Mouse (Mus musculus) liver, embryonic 13.5 days (tissue): Measurements from ENCODE around the gene Morc1. TPM values are rescaled to one million over a fixed set of nuclear protein-coding genes. Genes with fewer than 3 reads are reported as not detected.

Experiments used
- ATAC-seq: fragments of 200-750 bp; cut with Nextera tagmentation; 2 replicates; pipeline ENCODE4 v1.8.0; 2017; ENCODE audit warnings: low read depth, mild to moderate bottlenecking, moderate number of reproducible peaks, moderate library complexity
- DNase-seq: peaks from one replicate; pipeline ENCODE4 v3.0.0; 2022
- H3K27ac ChIP-seq: fragments of 300-500 bp; sonication (generic); 2 replicates; pipeline ENCODE4 v1.5.1; 2015; ENCODE audit warnings: moderate library complexity, mild to moderate bottlenecking, inconsistent platforms
- H3K27me3 ChIP-seq: fragments of 300-500 bp; sonication (generic); 2 replicates; pipeline ENCODE4 v1.6.1; 2015; ENCODE audit warnings: mild to moderate bottlenecking, inconsistent platforms
- H3K36me3 ChIP-seq: fragments of 300-500 bp; sonication (generic); 2 replicates; pipeline ENCODE4 v1.6.1; 2015; ENCODE audit warnings: mild to moderate bottlenecking, inconsistent platforms
- H3K4me1 ChIP-seq: fragments of 300-500 bp; sonication (generic); replicated peaks from 2 replicates; pipeline ENCODE4 v1.6.1; 2015; ENCODE audit warnings: inconsistent platforms
- H3K4me2 ChIP-seq: fragments of 300-500 bp; sonication (generic); 2 replicates; pipeline ENCODE4 v1.6.1; 2015; ENCODE audit warnings: inconsistent platforms, mild to moderate bottlenecking, moderate library complexity
- H3K4me3 ChIP-seq: fragments of 300-500 bp; sonication (generic); replicated peaks from 2 replicates; pipeline ENCODE4 v1.5.1; 2015; ENCODE audit warnings: mild to moderate bottlenecking, inconsistent platforms
- H3K9ac ChIP-seq: fragments of 300-500 bp; sonication (generic); 2 replicates; pipeline ENCODE4 v1.6.1; 2015; ENCODE audit warnings: mild to moderate bottlenecking, inconsistent platforms
- H3K9me3 ChIP-seq: fragments of 300-500 bp; sonication (generic); replicated peaks from 2 replicates; pipeline ENCODE4 v1.6.1; 2016; ENCODE audit warnings: inconsistent platforms
- WGBS: fragments of 180-500 bp; shearing (Covaris S2); methylation state at CpG from one replicate; pipeline ENCODE4 v1.1.7; 2015; ENCODE audit not compliant: insufficient replicate concordance; 5-methylcytosine and 5-hydroxymethylcytosine counted together
- polyA plus RNA-seq: library from polyadenylated mRNA; unstranded; fragments of >200 nt; fragmentation: Nextera tagmentation; extraction: Ambion mirVana; gene quantifications from 2 replicates; pipeline ENCODE4 v1.2.1, GENCODE M21; 2015

The Morc1 gene
- polyA plus RNA-seq, 1 experiment from 2014 or later: not detected

DNA sequence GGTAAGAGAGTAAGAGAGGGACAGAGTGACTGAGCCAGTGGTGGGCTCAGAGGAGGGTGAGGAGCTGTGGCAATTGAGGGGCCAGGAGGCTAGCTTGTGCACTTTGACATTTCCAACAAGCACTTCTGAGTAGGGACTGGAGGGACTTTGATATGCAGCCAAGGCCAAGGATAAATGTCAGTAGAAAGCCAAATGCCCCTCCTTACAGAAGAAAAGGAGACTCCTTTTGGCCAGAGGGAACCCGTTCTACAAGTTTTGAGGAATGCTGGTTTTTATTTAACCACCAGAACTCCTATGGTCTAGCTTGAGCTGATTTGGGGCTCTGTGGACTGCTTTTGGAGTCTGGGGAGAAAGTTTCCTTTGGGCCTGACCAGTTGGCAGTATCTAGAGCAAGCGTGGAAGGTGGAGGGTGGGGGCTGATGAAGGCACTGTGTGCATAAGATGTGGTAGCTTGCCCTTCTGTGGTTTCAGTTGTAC, 172.7 kb downstream of the Morc1 start:
- Histone ChIP-seq H3K27me3 (no peaks in the 10 kb centered on the region), H3K4me1 (no peaks in the 10 kb centered on the region), H3K4me3 (no peak overlapping the region), H3K27ac (no peak overlapping the region), H3K9ac (no peak overlapping the region), H3K36me3 (no peaks in the 10 kb centered on the region), H3K9me3 (no peaks in the 10 kb centered on the region), H3K4me2 (no peak overlapping the region)
- DNase-seq (no peak), ATAC-seq (no peak)
- WGBS: 55% methylated on average over 2 of the region's 2 CpGs

DNA sequence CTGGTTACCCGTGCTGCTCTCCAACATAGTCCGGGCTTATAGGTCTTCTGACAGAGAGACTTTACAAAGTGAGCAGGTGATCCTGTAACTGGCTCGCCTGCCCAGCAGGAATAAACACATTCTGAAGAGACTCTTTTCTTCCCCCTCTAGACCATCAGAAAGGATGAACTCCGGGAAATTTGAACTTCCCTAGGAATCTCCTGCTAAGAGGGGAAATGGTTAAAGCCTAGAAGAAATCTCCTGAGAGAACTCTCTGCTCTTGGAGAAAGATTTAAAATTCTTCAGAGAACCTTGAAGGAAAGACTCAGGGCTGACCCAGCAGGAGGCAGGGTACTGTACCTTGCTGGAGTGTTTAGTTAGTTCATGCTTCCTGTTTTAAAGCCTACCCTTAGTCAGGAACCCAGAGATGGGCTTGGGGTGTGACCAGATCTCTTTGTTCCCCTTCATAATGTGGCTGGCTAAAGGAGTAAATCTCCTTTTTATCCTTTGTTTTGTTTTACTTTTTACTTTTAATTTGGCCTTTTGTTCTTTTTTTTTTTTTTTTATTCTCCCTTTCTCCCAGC, 175.5 kb downstream of the Morc1 start:
- Histone ChIP-seq H3K36me3 (no peaks in the 10 kb centered on the region), H3K27me3 (no peaks in the 10 kb centered on the region), H3K9ac (no peak overlapping the region), H3K4me1 (no peaks in the 10 kb centered on the region), H3K9me3 (no peaks in the 10 kb centered on the region), H3K4me2 (no peak overlapping the region), H3K27ac (no peak overlapping the region), H3K4me3 (no peak overlapping the region)
- DNase-seq: no peak
- ATAC-seq: no peak
- WGBS: 48% methylated on average over 4 of the region's 4 CpGs

DNA sequence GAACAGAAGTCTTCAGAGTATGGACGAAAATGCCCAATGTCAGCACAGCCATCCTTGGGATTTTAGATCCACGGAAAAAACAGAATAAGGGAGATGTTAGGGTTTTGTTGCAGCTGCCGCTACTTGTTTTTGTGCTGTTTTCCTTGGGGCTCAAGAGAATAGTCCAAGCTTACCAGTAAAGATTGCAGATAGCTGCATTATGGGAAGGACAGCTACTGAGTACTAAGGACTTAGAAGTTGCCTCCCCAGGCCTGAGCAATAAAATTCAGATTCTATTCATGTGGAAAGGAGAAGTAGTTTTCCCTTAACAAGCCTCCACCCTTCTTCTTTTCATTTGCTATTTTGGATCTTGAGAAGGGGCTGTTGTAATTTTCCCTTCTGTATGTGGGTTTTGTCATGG, 177.2 kb downstream of the Morc1 start:
- 66% methylated on average over 3 of the region's 3 CpGs for WGBS
- ATAC-seq: no peak
- no peaks in the 10 kb centered on the region for H3K9me3 ChIP-seq
- no peak overlapping the region for H3K27ac ChIP-seq
- no peaks in the 10 kb centered on the region for H3K4me1 ChIP-seq
- H3K9ac ChIP-seq: no peak overlapping the region
- no peak overlapping the region for H3K4me3 ChIP-seq
- no peaks in the 10 kb centered on the region for H3K36me3 ChIP-seq
- H3K4me2 ChIP-seq: no peak overlapping the region
- H3K27me3 ChIP-seq: no peaks in the 10 kb centered on the region
- DNase-seq: no peak

DNA sequence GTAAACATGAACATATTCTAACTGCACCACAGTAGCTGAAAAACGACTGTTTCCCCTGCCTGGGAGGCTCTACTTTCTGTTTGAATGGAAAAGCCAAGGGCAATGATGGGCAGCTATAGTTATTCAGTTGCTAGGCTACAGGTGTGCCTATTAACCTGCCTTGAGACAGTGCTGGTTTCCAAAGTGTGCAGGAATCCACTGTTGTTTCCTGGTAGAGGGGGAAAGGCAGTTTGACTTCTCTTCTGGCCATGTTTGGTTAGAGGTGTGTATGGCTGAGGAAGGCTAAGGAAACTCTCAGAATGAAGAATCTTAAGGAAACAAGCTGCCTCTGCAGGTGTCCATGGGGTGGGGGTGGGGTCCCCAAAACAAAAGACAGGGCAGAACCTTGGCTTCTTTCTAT, 179.8 kb downstream of the Morc1 start:
- H3K27ac ChIP-seq: no peak overlapping the region
- H3K36me3 ChIP-seq: no peaks in the 10 kb centered on the region
- DNase-seq (no peak), ATAC-seq (no peak)
- H3K4me1 ChIP-seq: no peaks in the 10 kb centered on the region
- H3K4me2 ChIP-seq: no peak overlapping the region
- no peak overlapping the region for H3K9ac ChIP-seq
- no peaks in the 10 kb centered on the region for H3K27me3 ChIP-seq
- no peaks in the 10 kb centered on the region for H3K9me3 ChIP-seq
- H3K4me3 ChIP-seq: no peak overlapping the region
- WGBS: 33% methylated on average over 1 of the region's 1 CpGs

DNA sequence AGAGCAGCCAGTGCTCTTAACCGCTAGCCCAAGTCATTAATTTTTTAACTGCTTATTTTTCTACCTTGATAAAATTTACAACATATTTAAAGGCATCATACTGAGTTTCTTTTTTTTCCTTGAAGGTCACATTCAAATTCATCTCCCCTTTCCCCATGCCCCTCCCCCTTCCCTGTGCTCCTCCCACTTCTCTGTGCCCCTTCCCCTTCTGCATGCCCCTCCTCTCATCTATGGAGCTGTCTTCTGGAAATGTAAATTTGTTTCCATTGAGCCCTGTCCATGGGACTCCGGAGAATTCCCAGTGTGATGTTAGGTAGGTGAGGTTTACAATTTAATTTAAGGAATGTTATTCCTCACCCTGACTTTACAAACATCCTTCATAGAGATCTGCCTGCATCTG, 180.4 kb downstream of the Morc1 start:
- ATAC-seq: no peak
- 59% methylated on average over 2 of the region's 2 CpGs for WGBS
- no peak overlapping the region for H3K4me2 ChIP-seq

DNA sequence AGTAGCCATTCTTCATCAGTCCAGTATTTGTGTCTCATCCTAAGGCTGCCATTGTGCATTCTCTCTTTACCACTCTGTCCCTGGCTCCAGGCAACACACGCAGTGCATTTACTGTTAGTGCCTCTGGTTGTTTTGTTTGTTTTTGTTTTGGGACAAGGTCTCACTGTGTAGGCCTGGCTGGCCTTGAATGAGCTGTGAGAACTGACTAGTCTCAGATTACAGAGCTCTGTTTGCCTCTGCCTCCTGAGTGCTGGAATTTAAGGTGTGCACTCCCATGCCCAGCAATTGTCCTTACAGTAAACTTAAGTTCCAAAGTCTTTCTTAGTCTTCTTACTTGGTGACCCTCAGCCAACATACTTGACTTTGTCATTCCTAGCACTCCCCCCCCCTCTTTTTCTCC, 182.7 kb downstream of the Morc1 start:
- Histone ChIP-seq H3K27me3 (no peaks in the 10 kb centered on the region), H3K36me3 (no peaks in the 10 kb centered on the region), H3K9ac (no peak overlapping the region), H3K4me1 (no peaks in the 10 kb centered on the region), H3K4me2 (no peak overlapping the region), H3K27ac (no peak overlapping the region), H3K9me3 (no peaks in the 10 kb centered on the region), H3K4me3 (no peak overlapping the region)
- DNase-seq: no peak
- WGBS: 59% methylated on average over 1 of the region's 1 CpGs
- no peak for ATAC-seq

More for the DNA sequence above, 180.4 kb downstream of the Morc1 start:
- H3K4me3 ChIP-seq: no peak overlapping the region
- no peaks in the 10 kb centered on the region for H3K36me3 ChIP-seq
- no peaks in the 10 kb centered on the region for H3K27me3 ChIP-seq
- no peaks in the 10 kb centered on the region for H3K4me1 ChIP-seq
- no peak overlapping the region for H3K9ac ChIP-seq
- H3K27ac ChIP-seq: no peak overlapping the region
- no peak for DNase-seq
- no peaks in the 10 kb centered on the region for H3K9me3 ChIP-seq

DNA sequence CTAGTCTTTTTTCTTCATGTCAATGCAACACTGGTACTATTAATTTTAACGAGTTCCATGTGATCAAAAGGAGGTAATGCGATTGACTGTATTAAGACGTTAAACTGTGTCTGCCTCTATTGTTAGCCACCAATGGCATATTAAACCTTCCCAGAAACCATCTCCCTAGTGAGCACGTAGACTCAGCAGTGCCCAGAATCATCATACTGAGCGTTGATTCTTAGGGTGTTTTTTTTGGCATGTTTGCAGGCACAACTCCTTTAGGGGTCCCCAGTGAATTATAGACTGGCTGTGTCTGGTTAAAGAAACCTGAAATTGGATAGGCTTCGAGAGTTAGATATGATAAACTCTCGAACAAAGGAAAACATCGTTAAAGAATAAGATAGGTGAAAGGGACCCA, 189.5 kb downstream of the Morc1 start:
- Histone ChIP-seq H3K36me3 (no peaks in the 10 kb centered on the region), H3K9me3 (no peaks in the 10 kb centered on the region), H3K4me1 (no peaks in the 10 kb centered on the region), H3K4me2 (no peak overlapping the region), H3K9ac (no peak overlapping the region), H3K4me3 (no peak overlapping the region), H3K27me3 (no peaks in the 10 kb centered on the region), H3K27ac (no peak overlapping the region)
- WGBS: 67% methylated on average over 8 of the region's 8 CpGs
- ATAC-seq (no peak), DNase-seq (no peak)

DNA sequence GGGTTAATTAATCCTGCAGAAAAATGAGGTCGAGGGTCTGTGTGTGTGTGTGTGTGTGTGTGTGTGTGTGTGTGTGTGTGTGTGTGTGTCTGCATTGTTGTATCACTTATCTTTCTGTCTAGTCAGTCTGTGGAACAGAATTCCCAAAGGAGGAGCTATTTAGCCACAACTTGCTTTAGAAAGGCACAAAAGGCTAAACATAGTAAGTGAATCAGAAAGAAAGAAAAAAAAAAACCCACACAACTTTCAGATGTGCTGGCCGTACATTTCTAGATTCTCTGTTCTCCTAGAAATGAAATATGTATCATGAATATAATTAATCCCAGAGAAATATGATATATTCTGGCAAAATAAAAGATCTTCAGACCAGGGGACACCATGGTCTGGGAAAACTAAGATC, 190.0 kb downstream of the Morc1 start:
- Histone ChIP-seq H3K9ac (no peak overlapping the region), H3K9me3 (no peaks in the 10 kb centered on the region), H3K36me3 (no peaks in the 10 kb centered on the region), H3K27me3 (no peaks in the 10 kb centered on the region), H3K4me2 (no peak overlapping the region), H3K27ac (no peak overlapping the region), H3K4me1 (no peaks in the 10 kb centered on the region), H3K4me3 (no peak overlapping the region)
- no peak for DNase-seq
- 48% methylated on average over 2 of the region's 2 CpGs for WGBS
- no peak for ATAC-seq

DNA sequence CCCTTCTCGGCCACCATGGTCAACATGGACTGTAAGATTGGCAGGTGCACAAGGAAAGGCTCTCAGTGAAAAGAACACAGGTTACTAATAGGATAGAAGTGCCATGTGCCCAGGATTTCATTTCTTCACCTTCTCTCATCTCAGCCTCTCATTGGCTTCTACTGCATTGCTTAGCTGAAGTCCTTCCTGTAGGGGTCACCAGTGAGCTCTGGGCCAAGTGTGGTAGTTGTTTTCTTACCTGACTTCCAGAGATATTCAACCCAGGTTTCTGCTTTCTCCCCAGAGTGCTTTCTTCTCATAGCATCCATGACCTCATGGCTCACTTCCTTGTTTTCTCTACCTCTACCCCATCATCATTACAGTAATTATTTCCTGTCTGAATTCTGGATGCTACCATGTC, 192.4 kb downstream of the Morc1 start:
- H3K27me3 ChIP-seq: no peaks in the 10 kb centered on the region
- ATAC-seq (no peak), DNase-seq (no peak)
- H3K9me3 ChIP-seq: no peaks in the 10 kb centered on the region
- H3K4me2 ChIP-seq: no peak overlapping the region
- H3K27ac ChIP-seq: no peak overlapping the region
- no peak overlapping the region for H3K4me3 ChIP-seq
- no peaks in the 10 kb centered on the region for H3K4me1 ChIP-seq
- H3K36me3 ChIP-seq: no peaks in the 10 kb centered on the region
- 59% methylated on average over 1 of the region's 1 CpGs for WGBS
- no peak overlapping the region for H3K9ac ChIP-seq

DNA sequence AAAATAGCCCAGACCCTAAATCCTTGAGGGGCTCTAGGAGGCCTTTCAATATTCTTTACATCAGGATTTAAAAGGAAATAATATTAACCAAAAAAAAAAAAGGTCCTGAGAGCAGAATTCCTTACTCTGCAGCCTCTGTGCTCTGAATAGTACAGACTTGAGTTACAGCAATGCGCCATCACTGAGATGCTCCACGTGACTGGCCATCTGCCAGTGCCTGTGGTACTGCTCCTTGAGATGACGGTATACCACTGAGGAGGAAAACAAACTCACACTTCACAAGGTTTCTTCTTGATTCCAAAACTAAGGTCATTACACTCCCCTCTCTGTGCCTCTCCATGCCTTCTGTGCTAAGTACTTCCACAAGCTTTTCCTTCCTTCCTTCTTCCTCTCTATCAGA, 195.1 kb downstream of the Morc1 start:
- no peak overlapping the region for H3K4me2 ChIP-seq
- no peaks in the 10 kb centered on the region for H3K9me3 ChIP-seq
- H3K27ac ChIP-seq: no peak overlapping the region
- H3K27me3 ChIP-seq: no peaks in the 10 kb centered on the region
- H3K4me1 ChIP-seq: no peaks in the 10 kb centered on the region
- H3K4me3 ChIP-seq: no peak overlapping the region
- DNase-seq (no peak), ATAC-seq (no peak)
- H3K36me3 ChIP-seq: no peaks in the 10 kb centered on the region
- H3K9ac ChIP-seq: no peak overlapping the region
- 80% methylated on average over 3 of the region's 3 CpGs for WGBS

DNA sequence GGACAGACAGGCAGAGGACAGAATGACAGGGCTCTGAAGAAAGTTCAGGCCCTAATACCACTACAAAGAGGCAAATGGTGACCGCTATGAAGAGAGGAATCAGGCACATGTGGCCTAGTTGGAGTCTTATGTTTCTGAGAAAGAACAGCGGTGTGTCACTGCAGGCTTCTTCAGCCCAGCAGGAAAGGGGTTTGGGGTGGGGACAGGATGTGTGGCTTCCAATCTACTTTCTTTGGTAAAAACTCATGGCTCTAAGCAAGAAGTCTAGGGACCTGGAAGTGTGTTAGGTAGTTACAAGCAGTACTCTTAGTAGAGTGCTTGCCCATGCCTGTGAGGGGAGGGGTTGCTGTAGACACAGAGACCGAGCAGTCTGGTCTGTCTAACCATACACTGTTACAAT, 196.3 kb downstream of the Morc1 start:
- no peak for DNase-seq
- ATAC-seq: no peak
- H3K36me3 ChIP-seq: no peaks in the 10 kb centered on the region
- 47% methylated on average over 3 of the region's 3 CpGs for WGBS
- no peak overlapping the region for H3K27ac ChIP-seq
- no peak overlapping the region for H3K4me2 ChIP-seq
- H3K9me3 ChIP-seq: no peaks in the 10 kb centered on the region
- H3K27me3 ChIP-seq: no peaks in the 10 kb centered on the region
- no peaks in the 10 kb centered on the region for H3K4me1 ChIP-seq
- no peak overlapping the region for H3K9ac ChIP-seq
- H3K4me3 ChIP-seq: no peak overlapping the region

DNA sequence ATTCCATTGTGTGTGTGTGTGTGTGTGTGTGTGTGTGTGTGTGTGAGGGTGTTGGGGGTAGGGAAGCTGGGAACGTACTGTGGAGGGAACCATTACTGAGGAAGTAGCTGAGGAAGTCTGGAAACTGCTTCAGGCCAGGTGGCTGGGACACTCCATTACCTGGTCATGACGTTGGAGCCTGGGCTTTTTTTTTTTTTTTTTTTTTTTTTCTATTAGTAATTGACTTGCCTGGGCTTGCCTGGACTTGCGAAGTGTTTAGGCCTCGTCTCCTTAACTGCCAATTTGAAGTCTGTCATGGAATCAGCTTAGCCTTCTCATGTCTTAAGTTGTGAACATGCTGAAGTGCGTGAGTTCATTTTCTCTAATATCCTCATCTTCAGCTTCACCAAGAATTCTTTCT, 198.7 kb downstream of the Morc1 start:
- ATAC-seq (no peak), DNase-seq (no peak)
- Histone ChIP-seq H3K4me3 (no peak overlapping the region), H3K9me3 (no peaks in the 10 kb centered on the region), H3K27ac (no peak overlapping the region), H3K4me2 (no peak overlapping the region), H3K4me1 (no peaks in the 10 kb centered on the region), H3K9ac (no peak overlapping the region), H3K27me3 (no peaks in the 10 kb centered on the region), H3K36me3 (no peaks in the 10 kb centered on the region)
- WGBS: 70% methylated on average over 5 of the region's 5 CpGs
